Mouse (Mus musculus): ENCODE results near the gene Hoxc12. TPM values are rescaled to one million over a fixed set of nuclear protein-coding genes. Genes with fewer than 3 reads are reported as not detected.

The Hoxc12 gene
- polyA plus RNA-seq, 1 experiment from 2014 or later = not detected

DNA sequence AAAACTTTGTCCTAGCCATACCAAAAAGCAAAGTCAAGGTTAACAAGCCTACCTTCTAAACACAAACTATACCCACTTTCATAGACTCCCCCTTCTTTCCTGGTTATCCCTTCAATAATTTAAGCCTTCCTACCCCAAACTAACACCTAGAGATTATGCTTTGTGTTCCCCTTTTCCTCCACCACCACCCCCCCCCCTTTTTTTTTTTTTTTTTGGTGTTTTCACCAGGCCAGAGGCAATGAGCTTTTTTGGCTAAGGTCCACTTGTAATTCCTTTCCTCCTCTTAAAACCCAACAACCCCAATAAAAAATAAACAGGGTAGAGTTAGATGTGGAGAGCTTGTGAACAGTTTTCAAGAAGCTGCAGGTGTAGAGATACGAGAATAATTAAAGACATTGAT, 32.7 kb downstream of the Hoxc12 start:
- no peak for DNase-seq (ENCODE audit: low spot score)
- H3K9ac ChIP-seq (ENCODE audit: low read length) = no peak overlapping the region
- TF ChIP-seq EP300 (optimal IDR thresholded peaks at IDR 0.05) (no peak), CTCF (IDR thresholded peaks at IDR 0.05; ENCODE audit: low read depth) (no peak)

DNA sequence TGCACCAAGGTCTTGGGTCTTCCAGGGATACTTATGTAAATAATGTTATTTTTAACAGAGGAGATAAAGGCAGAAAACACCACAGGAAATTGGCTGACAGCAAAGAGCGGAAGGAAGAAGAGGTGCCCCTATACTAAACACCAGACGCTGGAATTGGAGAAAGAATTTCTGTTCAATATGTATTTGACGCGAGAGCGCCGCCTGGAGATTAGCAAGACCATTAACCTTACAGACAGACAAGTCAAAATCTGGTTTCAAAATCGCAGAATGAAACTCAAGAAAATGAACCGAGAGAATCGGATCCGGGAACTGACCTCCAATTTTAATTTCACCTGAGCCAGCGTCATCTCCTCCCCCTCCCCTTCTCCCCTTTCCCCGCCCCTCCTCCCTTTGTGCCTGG, 34.2 kb downstream of the Hoxc12 start:
- ATAC-seq (ENCODE audit: low FRiP score, low TSS enrichment) (no peak), DNase-seq (ENCODE audit: low spot score) (no peak)
- H3K4me1 ChIP-seq (replicated peaks; ENCODE audit: control insufficient read depth, insufficient read depth) = no peaks in the 10 kb centered on the region
- H3K9ac ChIP-seq (ENCODE audit: low read length) = no peak overlapping the region
- no peak for TF ChIP-seq EP300 (optimal IDR thresholded peaks at IDR 0.05)
- peak; percentile 55 for TF ChIP-seq CTCF (IDR thresholded peaks at IDR 0.05; ENCODE audit: low read depth)
- no peaks in the 10 kb centered on the region for H3K9me3 ChIP-seq (ENCODE audit: control insufficient read depth, low read length)
- no peak overlapping the region for H3K4me3 ChIP-seq (ENCODE audit: low read depth, low read length)
- H3K27me3 ChIP-seq (ENCODE audit: control insufficient read depth, insufficient read depth, low read length) = peaks cover 52% of the 10 kb centered on the region
- H3K27ac ChIP-seq (replicated peaks) = no peak overlapping the region
- WGBS = 3% methylated on average over 12 of the region's 12 CpGs
- H3K4me2 ChIP-seq (replicated peaks; ENCODE audit: low read depth) = no peak overlapping the region
- H3K36me3 ChIP-seq (ENCODE audit: control insufficient read depth, insufficient read depth, low read length) = no peaks in the 10 kb centered on the region

More for the DNA sequence above, 32.7 kb downstream of the Hoxc12 start:
- H3K4me1 ChIP-seq (replicated peaks; ENCODE audit: control insufficient read depth, insufficient read depth) = no peaks in the 10 kb centered on the region
- H3K4me2 ChIP-seq (replicated peaks; ENCODE audit: low read depth) = no peak overlapping the region
- no peaks in the 10 kb centered on the region for H3K36me3 ChIP-seq (ENCODE audit: control insufficient read depth, insufficient read depth, low read length)
- H3K27ac ChIP-seq (replicated peaks) = no peak overlapping the region
- no peak overlapping the region for H3K4me3 ChIP-seq (ENCODE audit: low read depth, low read length)
- ATAC-seq (ENCODE audit: low FRiP score, low TSS enrichment) = no peak
- 32% methylated on average over 1 of the region's 1 CpGs for WGBS
- peaks cover 59% of the 10 kb centered on the region for H3K27me3 ChIP-seq (ENCODE audit: control insufficient read depth, insufficient read depth, low read length)
- H3K9me3 ChIP-seq (ENCODE audit: control insufficient read depth, low read length) = no peaks in the 10 kb centered on the region

DNA sequence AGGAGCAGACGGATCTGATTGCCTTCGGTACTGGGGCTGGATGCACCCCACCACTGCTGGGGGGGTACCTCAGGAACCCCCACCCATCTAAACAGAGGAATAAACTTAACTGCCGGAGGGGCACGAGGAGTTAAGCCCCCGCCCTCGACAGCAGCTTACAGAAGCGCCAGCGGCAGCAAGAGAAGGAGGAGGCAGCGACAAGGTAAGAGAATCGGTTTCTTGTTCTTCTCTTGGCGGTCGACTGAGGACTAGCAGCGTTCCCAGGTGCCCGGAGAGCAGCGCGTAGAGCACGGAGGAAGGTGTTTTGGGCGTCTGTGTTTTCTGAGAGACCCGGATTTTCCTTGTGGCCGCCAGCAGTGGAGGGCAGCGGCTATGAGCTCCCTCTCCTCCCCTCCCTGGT, 35.7 kb downstream of the Hoxc12 start:
- DNase-seq (ENCODE audit: low spot score) (no peak), ATAC-seq (ENCODE audit: low FRiP score, low TSS enrichment) (no peak)
- Histone ChIP-seq H3K4me3 (ENCODE audit: low read depth, low read length) (no peak overlapping the region), H3K4me1 (replicated peaks; ENCODE audit: control insufficient read depth, insufficient read depth) (no peaks in the 10 kb centered on the region), H3K9ac (ENCODE audit: low read length) (no peak overlapping the region), H3K9me3 (ENCODE audit: control insufficient read depth, low read length) (no peaks in the 10 kb centered on the region), H3K27ac (replicated peaks) (no peak overlapping the region), H3K4me2 (replicated peaks; ENCODE audit: low read depth) (no peak overlapping the region), H3K36me3 (ENCODE audit: control insufficient read depth, insufficient read depth, low read length) (no peaks in the 10 kb centered on the region), H3K27me3 (ENCODE audit: control insufficient read depth, insufficient read depth, low read length) (peaks cover 50% of the 10 kb centered on the region)
- WGBS = 3% methylated on average over 21 of the region's 21 CpGs
- TF ChIP-seq CTCF (IDR thresholded peaks at IDR 0.05; ENCODE audit: low read depth) (no peak), EP300 (optimal IDR thresholded peaks at IDR 0.05) (no peak)

DNA sequence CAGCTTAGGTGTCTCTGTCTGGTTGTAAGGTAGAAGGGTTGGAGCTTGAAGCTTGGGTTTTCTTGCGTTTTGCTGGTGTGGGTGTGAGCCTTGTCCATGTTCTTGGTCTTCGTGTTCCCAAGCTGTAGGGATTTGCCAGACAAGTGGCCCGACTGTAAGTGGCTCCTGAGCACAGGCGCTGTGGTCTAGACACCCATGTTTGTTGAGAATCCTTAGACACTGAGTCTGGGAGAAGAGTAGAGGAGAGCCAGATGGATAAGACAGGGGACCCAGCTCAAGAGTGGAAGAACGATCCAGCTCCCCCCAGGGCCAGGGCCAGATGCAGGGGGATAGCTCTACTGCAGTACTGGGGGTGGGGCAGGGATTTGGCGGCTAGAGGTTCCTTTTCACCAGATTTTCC, 36.2 kb downstream of the Hoxc12 start:
- 9% methylated on average over 6 of the region's 6 CpGs for WGBS
- no peak overlapping the region for H3K9ac ChIP-seq (ENCODE audit: low read length)
- no peak for ATAC-seq (ENCODE audit: low FRiP score, low TSS enrichment)
- TF ChIP-seq EP300 (optimal IDR thresholded peaks at IDR 0.05) (no peak), CTCF (IDR thresholded peaks at IDR 0.05; ENCODE audit: low read depth) (no peak)
- H3K4me2 ChIP-seq (replicated peaks; ENCODE audit: low read depth) = no peak overlapping the region
- H3K36me3 ChIP-seq (ENCODE audit: control insufficient read depth, insufficient read depth, low read length) = no peaks in the 10 kb centered on the region
- H3K27me3 ChIP-seq (ENCODE audit: control insufficient read depth, insufficient read depth, low read length) = peaks cover 47% of the 10 kb centered on the region
- no peak overlapping the region for H3K4me3 ChIP-seq (ENCODE audit: low read depth, low read length)
- no peaks in the 10 kb centered on the region for H3K9me3 ChIP-seq (ENCODE audit: control insufficient read depth, low read length)
- H3K27ac ChIP-seq (replicated peaks) = no peak overlapping the region
- no peak for DNase-seq (ENCODE audit: low spot score)
- H3K4me1 ChIP-seq (replicated peaks; ENCODE audit: control insufficient read depth, insufficient read depth) = no peaks in the 10 kb centered on the region

DNA sequence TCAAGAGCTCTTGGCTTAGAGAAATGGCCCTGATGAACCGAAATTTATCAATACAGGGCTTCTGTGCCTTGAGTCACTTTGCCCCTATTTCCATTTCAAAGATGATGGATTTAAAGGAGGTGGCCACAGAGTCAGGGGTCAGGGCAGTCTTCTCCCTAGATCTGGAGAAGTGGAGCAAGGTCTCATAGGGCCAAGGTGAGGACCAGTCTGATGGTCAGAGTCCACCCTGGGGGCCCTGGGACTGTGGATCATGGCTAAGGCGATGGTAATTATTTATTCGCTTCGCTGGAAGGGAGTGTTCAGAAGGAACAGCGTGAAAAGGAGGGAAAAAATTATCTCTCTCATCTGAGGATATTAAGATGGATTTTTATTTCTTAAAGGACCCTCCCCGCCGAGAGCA, 38.5 kb downstream of the Hoxc12 start:
- Histone ChIP-seq H3K36me3 (ENCODE audit: control insufficient read depth, insufficient read depth, low read length) (no peaks in the 10 kb centered on the region), H3K27ac (replicated peaks) (no peak overlapping the region), H3K4me3 (ENCODE audit: low read depth, low read length) (no peak overlapping the region), H3K27me3 (ENCODE audit: control insufficient read depth, insufficient read depth, low read length) (peaks cover 46% of the 10 kb centered on the region), H3K9me3 (ENCODE audit: control insufficient read depth, low read length) (no peaks in the 10 kb centered on the region), H3K4me1 (replicated peaks; ENCODE audit: control insufficient read depth, insufficient read depth) (no peaks in the 10 kb centered on the region), H3K9ac (ENCODE audit: low read length) (no peak overlapping the region), H3K4me2 (replicated peaks; ENCODE audit: low read depth) (no peak overlapping the region)
- no peak for TF ChIP-seq EP300 (optimal IDR thresholded peaks at IDR 0.05)
- no peak for TF ChIP-seq CTCF (IDR thresholded peaks at IDR 0.05; ENCODE audit: low read depth)
- DNase-seq (ENCODE audit: low spot score) = no peak
- ATAC-seq (ENCODE audit: low FRiP score, low TSS enrichment) = no peak
- WGBS = 7% methylated on average over 7 of the region's 7 CpGs

DNA sequence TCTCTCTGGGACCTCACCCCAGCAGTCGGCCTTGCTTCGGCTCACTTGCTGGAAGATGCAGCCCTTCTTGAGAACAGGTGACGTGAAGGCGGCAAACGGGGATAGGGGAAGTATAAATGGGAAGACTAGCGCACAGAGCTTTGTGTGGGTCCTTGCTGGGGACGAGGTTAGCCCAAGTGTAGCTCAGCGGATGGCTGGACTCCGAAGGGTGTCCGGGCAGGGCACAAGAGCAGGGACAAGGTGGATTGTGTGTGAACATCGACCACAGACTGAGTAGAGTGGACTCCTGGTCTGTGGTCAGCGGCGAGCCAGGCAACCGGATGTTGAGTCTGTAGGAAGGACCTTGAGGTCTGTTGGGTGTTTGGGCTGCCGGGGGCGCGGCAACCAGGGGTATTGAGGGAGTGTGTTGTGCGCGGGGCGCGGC, 39.1 kb downstream of the Hoxc12 start:
- TF ChIP-seq CTCF (IDR thresholded peaks at IDR 0.05; ENCODE audit: low read depth) (no peak), EP300 (optimal IDR thresholded peaks at IDR 0.05) (no peak)
- no peaks in the 10 kb centered on the region for H3K9me3 ChIP-seq (ENCODE audit: control insufficient read depth, low read length)
- no peak overlapping the region for H3K4me2 ChIP-seq (replicated peaks; ENCODE audit: low read depth)
- H3K9ac ChIP-seq (ENCODE audit: low read length) = no peak overlapping the region
- no peak for DNase-seq (ENCODE audit: low spot score)
- no peak overlapping the region for H3K27ac ChIP-seq (replicated peaks)
- no peaks in the 10 kb centered on the region for H3K36me3 ChIP-seq (ENCODE audit: control insufficient read depth, insufficient read depth, low read length)
- no peaks in the 10 kb centered on the region for H3K4me1 ChIP-seq (replicated peaks; ENCODE audit: control insufficient read depth, insufficient read depth)
- no peak for ATAC-seq (ENCODE audit: low FRiP score, low TSS enrichment)
- H3K27me3 ChIP-seq (ENCODE audit: control insufficient read depth, insufficient read depth, low read length) = peaks cover 45% of the 10 kb centered on the region
- WGBS = 1% methylated on average over 21 of the region's 21 CpGs
- H3K4me3 ChIP-seq (ENCODE audit: low read depth, low read length) = no peak overlapping the region

Measured in stomach, postnatal 0 days (tissue).